Comparison of ENCODE assay signal across 16 mouse cellular contexts in the genomic region with DNA sequence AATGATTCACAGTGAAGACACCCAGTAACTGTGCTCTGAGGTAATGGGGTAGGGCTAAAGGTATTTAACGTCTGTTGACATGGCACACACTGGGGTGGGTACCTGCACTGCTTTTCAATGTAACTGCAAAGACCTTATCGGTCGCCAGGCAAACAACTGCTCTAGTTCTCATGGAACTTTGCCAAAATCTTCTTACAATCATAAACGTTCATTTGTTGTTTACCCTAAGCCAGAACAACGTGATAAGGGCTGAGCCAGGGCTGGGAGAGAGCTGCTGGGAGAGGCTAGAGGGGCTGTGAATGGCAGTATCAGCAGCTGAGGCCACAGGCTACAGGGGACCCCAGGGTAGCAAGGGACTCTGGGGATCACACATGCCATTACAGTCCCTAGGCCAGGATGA.
DNase-seq lines count a peak whose midpoint lies in the region; ATAC-seq and TF ChIP-seq lines count a peak whose summit lies in the region.
"Had no signal": no experiment of that assay in that cellular context is flagged by ENCODE, and none has a peak within 500 bp of the region (broad histone marks: within the 10 kb centered on the region; RNA-seq: fewer than 3 reads in every experiment).

No protein-coding gene starts in this region.

- no peaks in the 10 kb centered on the region for H3K27me3 ChIP-seq in testis, adult 2 months (ENCODE audit: control insufficient read depth, insufficient read depth, low read length)
- H3K27me3 ChIP-seq in liver, embryonic 14.5 days (ENCODE audit: control insufficient read depth, insufficient read depth, low read length): no peaks in the 10 kb centered on the region
- H3K27me3 ChIP-seq in lung, postnatal 0 days (replicated peaks; ENCODE audit: insufficient read depth, low read length): no peaks in the 10 kb centered on the region
- no peaks in the 10 kb centered on the region for H3K27me3 ChIP-seq in stomach, postnatal 0 days (ENCODE audit: control insufficient read depth, insufficient read depth, low read length)
- H3K27me3 ChIP-seq: heart, embryonic 15.5 days; hindbrain, embryonic 15.5 days had no signal

- TF ChIP-seq POLR2A in testis, adult 2 months (IDR thresholded peaks at IDR 0.05; ENCODE audit: control insufficient read depth, low read depth, low read length): no peak

- ATAC-seq in liver, embryonic 14.5 days (ENCODE audit: insufficient read depth): peak; percentile 51; the same call in 1 of the 2 replicates
- ATAC-seq in lung, postnatal 0 days: peak; percentile 86
- ATAC-seq in stomach, postnatal 0 days (ENCODE audit: low FRiP score, low TSS enrichment): peak; percentile 99
- ATAC-seq in megakaryocyte, adult 5-6 weeks (ENCODE audit: poor library complexity, severe bottlenecking): no peak

- H3K4me1 ChIP-seq in testis, adult 2 months (ENCODE audit: control insufficient read depth, insufficient read depth, low read length): no peaks in the 10 kb centered on the region
- H3K4me1 ChIP-seq in liver, embryonic 14.5 days (replicated peaks; ENCODE audit: control insufficient read depth in 2 of 2, insufficient read depth in 2 of 2, low read length in 1 of 2): 0 out of 4 replicates have a peak, but pooled peaks cover 0 to 2% of the 10 kb centered on the region in 2 experiments
- peaks cover 15% of the 10 kb centered on the region; the same call in 1 of the 2 replicates for H3K4me1 ChIP-seq in lung, postnatal 0 days (ENCODE audit: insufficient read depth, low read depth, low read length)
- H3K4me1 ChIP-seq in stomach, postnatal 0 days (replicated peaks; ENCODE audit: control insufficient read depth, insufficient read depth): no peaks in the 10 kb centered on the region
- H3K4me1 ChIP-seq: embryonic facial prominence, embryonic 10.5 days; forebrain, embryonic 10.5 days; hindbrain, embryonic 15.5 days had no signal

- H3K4me2 ChIP-seq in liver, embryonic 14.5 days (ENCODE audit: low read depth): no peak overlapping the region
- no peak overlapping the region for H3K4me2 ChIP-seq in lung, postnatal 0 days (replicated peaks; ENCODE audit: low read depth, low read length)
- no peak overlapping the region for H3K4me2 ChIP-seq in stomach, postnatal 0 days (replicated peaks; ENCODE audit: low read depth)
- H3K4me2 ChIP-seq: heart, embryonic 15.5 days; hindbrain, embryonic 15.5 days had no signal

- H3K36me3 ChIP-seq in testis, adult 2 months (ENCODE audit: control insufficient read depth, insufficient read depth, low read length): no peaks in the 10 kb centered on the region
- H3K36me3 ChIP-seq in liver, embryonic 14.5 days (replicated peaks; ENCODE audit: control insufficient read depth, insufficient read depth, low read depth): no peaks in the 10 kb centered on the region
- no peaks in the 10 kb centered on the region for H3K36me3 ChIP-seq in lung, postnatal 0 days (ENCODE audit: insufficient read depth, low read length)
- no peaks in the 10 kb centered on the region for H3K36me3 ChIP-seq in stomach, postnatal 0 days (ENCODE audit: control insufficient read depth, insufficient read depth, low read length)
- H3K36me3 ChIP-seq: embryonic facial prominence, embryonic 10.5 days; forebrain, embryonic 10.5 days; heart, embryonic 15.5 days; hindbrain, embryonic 15.5 days had no signal

- no peak for DNase-seq in testis, postnatal 10 days (ENCODE audit: low spot score)
- no peak for DNase-seq in liver, embryonic 14.5 days (ENCODE audit: low read depth in 3 of 3, low spot score in 3 of 3)
- DNase-seq in lung, postnatal 0 days (ENCODE audit: low spot score): peak; percentile 81
- DNase-seq in stomach, postnatal 0 days (ENCODE audit: low spot score): peak; percentile 73
- DNase-seq in retina, postnatal 1 day: no peak
- DNase-seq: cerebellum, adult 9-11 months; kidney, postnatal 36 days; spleen, adult 18-20 months; thymus, postnatal 14 days had no signal

- WGBS in liver, embryonic 14.5 days (ENCODE audit: insufficient replicate concordance): 25% methylated on average over 5 of the region's 5 CpGs
- WGBS in lung, postnatal 0 days: 11% methylated on average over 5 of the region's 5 CpGs
- 16% methylated on average over 5 of the region's 5 CpGs for WGBS in stomach, postnatal 0 days

- no peak overlapping the region for H3K4me3 ChIP-seq in testis, adult 2 months (ENCODE audit: control insufficient read depth, low read depth, low read length)
- no peak overlapping the region for H3K4me3 ChIP-seq in liver, embryonic 14.5 days (ENCODE audit: insufficient read depth in 1 of 2, low read depth in 2 of 2, low read length in 2 of 2)
- H3K4me3 ChIP-seq in lung, postnatal 0 days (ENCODE audit: low read depth, low read length): no peak overlapping the region
- no peak overlapping the region for H3K4me3 ChIP-seq in stomach, postnatal 0 days (ENCODE audit: low read depth, low read length)
- H3K4me3 ChIP-seq: embryonic facial prominence, embryonic 10.5 days; forebrain, embryonic 10.5 days; heart, embryonic 15.5 days; hindbrain, embryonic 15.5 days; megakaryocyte, embryonic 14.5 days had no signal

- no peaks in the 10 kb centered on the region for H3K9me3 ChIP-seq in liver, embryonic 14.5 days (ENCODE audit: control insufficient read depth, low read length)
- no peaks in the 10 kb centered on the region for H3K9me3 ChIP-seq in lung, postnatal 0 days (ENCODE audit: low read length)
- no peaks in the 10 kb centered on the region for H3K9me3 ChIP-seq in stomach, postnatal 0 days (ENCODE audit: control insufficient read depth, low read length)
- H3K9me3 ChIP-seq: embryonic facial prominence, embryonic 10.5 days; forebrain, embryonic 10.5 days; heart, embryonic 15.5 days; hindbrain, embryonic 15.5 days; megakaryocyte, embryonic 14.5 days had no signal

- no peak for TF ChIP-seq CTCF in testis, adult 2 months (IDR thresholded peaks at IDR 0.05; ENCODE audit: control insufficient read depth, insufficient read depth, insufficient replicate concordance, low read depth, low read length)
- TF ChIP-seq CTCF in liver, embryonic 14.5 days (IDR thresholded peaks at IDR 0.05; ENCODE audit: low read depth): no peak
- TF ChIP-seq CTCF in lung, postnatal 0 days (IDR thresholded peaks at IDR 0.05): no peak
- TF ChIP-seq CTCF in stomach, postnatal 0 days (IDR thresholded peaks at IDR 0.05; ENCODE audit: low read depth): no peak

- peak; percentile 43 for TF ChIP-seq EP300 in liver, embryonic 14.5 days (IDR thresholded peaks at IDR 0.05; ENCODE audit: low read depth)
- 0 out of 2 replicates have a peak, but pooled peaks have one; percentile 41 for TF ChIP-seq EP300 in lung, postnatal 0 days (IDR thresholded peaks at IDR 0.05)
- TF ChIP-seq EP300 in stomach, postnatal 0 days (optimal IDR thresholded peaks at IDR 0.05): no peak

- H3K27ac ChIP-seq in testis, adult 2 months (ENCODE audit: control insufficient read depth, insufficient read depth, low read depth, low read length): 0 out of 2 replicates have a peak overlapping the region, but pooled peaks have one; percentile 55
- H3K27ac ChIP-seq in liver, embryonic 14.5 days: no peak overlapping the region
- peak overlapping the region; percentile 43; the same call in 1 of the 2 replicates for H3K27ac ChIP-seq in lung, postnatal 0 days (ENCODE audit: low read length)
- H3K27ac ChIP-seq in stomach, postnatal 0 days (replicated peaks): 0 out of 2 replicates have a peak overlapping the region, but pooled peaks have one; percentile 35
- H3K27ac ChIP-seq: embryonic facial prominence, embryonic 10.5 days; forebrain, embryonic 10.5 days; heart, embryonic 15.5 days; hindbrain, embryonic 15.5 days had no signal

- no peak overlapping the region for H3K9ac ChIP-seq in liver, embryonic 14.5 days (replicated peaks)
- H3K9ac ChIP-seq in lung, postnatal 0 days (replicated peaks; ENCODE audit: low read depth): no peak overlapping the region
- no peak overlapping the region for H3K9ac ChIP-seq in stomach, postnatal 0 days (ENCODE audit: low read length)
- H3K9ac ChIP-seq: heart, embryonic 15.5 days; hindbrain, embryonic 15.5 days had no signal

Comparison
In these comparisons a context has a peak if more than half of its experiments do, and no peak if none do; other contexts are left out.
1. DNase-seq: peak in lung, postnatal 0 days (single experiment) and stomach, postnatal 0 days (single experiment); none in testis, postnatal 10 days (single experiment), liver, embryonic 14.5 days (0 of 3) and retina, postnatal 1 day (single experiment).